Mouse (Mus musculus) layer of hippocampus, adult 18-20 months (tissue): ENCODE results near the gene Vmn2r84. TPM values are rescaled to one million over a fixed set of nuclear protein-coding genes. Genes with fewer than 3 reads are reported as not detected.

ENCODE experiments used
- total RNA-seq, 2 experiments: library from RNA; stranded (reverse); gene quantifications; 2 replicates each; pipeline ENCODE4 v1.2.3; 2021

Vmn2r84 gene
- total RNA-seq, 2 experiments from 2014 or later, result 0.08 to 0.15 TPM

Other genes starting within 250 kb of the Vmn2r84 start
- not detected for gene Olfr825, start 227.6 kb downstream of the Vmn2r84 start, total RNA-seq
- gene Olfr826, start 210.1 kb downstream of the Vmn2r84 start, total RNA-seq, result not detected
- gene Olfr827, start 179.9 kb downstream of the Vmn2r84 start, total RNA-seq, result not detected
- under 1 TPM in 1 of 2 experiments, not detected in 1; 0.10 TPM for gene Neurod4, start 114.1 kb downstream of the Vmn2r84 start, total RNA-seq
- gene Tespa1, start 71.5 kb downstream of the Vmn2r84 start, total RNA-seq, result 1 to 10 TPM in 1 of 2 experiments, under 1 TPM in 1; 0.92 to 1.3 TPM
- under 1 TPM; 0.28 to 0.37 TPM for gene Vmn2r85, start 35.4 kb upstream of the Vmn2r84 start, total RNA-seq
- gene Vmn2r86, start 61.7 kb upstream of the Vmn2r84 start, total RNA-seq, result under 1 TPM; 0.08 to 0.17 TPM
- gene Vmn2r87, start 103.1 kb upstream of the Vmn2r84 start, total RNA-seq, result under 1 TPM; 0.40 to 0.46 TPM